Mouse (Mus musculus) retina, adult 2 months (tissue): ENCODE data around the gene Nat8f2.

Experiments
- DNase-seq: peaks from one replicate; pipeline ENCODE4 v3.0.0-alpha.2; 2012; ENCODE audit warnings: low read depth, low spot score

Gene Nat8f2

DNA sequence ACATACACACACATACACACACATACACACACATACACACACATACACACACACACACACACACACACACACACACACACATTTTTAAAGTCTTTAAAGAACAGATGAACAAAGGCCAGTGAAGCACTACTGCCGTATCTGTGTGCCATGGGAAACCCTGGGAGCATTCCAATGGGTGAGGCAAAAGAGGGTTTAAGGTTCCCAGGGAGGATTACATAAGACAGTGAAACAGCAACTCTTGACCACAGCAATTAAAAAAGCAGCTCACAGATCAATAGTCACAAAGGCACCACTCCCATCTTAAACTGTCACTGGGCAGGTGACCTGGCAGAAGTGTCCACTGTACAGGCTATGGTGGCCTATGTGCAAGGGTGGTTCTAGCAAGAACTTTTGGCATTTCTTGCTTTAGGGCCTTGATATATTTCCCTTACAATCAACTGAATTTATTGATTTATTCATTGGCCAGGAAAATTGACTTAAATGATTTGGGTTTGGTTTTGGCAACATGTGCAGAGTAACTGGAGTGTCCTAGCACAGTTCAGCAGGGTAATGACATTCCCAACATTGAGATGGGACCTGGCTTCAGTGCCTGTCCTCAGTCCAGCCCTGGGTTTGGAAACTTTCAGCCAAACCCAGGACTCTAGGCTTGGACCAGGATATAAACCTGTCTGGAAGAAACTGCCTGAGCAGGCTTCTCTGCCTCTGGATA, 45.4 kb downstream of the Nat8f2 start:
- no peak for DNase-seq

DNA sequence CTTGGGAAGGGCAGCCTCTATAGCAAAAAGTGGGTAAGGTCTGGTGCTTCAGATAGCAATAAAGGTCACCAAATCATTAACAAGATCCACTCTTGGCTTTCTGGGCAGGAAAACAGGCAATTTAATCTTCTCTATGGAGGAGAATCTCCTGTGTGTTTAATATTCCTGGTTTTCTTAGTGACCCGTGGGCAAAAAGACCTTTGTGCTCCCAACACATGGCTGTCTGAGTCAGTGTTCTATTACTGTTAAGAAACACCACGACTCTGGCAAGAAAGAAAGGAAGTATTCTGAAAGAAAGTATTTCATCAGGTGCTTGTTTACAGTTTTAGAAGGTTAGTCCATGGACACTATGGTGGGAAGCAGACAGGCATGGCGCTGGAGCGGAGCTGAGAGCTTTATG, 46.7 kb downstream of the Nat8f2 start:
- no peak for DNase-seq

- no peak for DNase-seq
Measured at GRCm38 (mm10) chr6:85820837-85821236, 48.1 kb downstream of the Nat8f2 start, which contains the start of the genes Nat8f6 and Nat8f5. Gene Nat8f6 (minus strand): TSS chr6:85820954. Gene Nat8f5 (minus strand): TSS chr6:85820972.

DNA sequence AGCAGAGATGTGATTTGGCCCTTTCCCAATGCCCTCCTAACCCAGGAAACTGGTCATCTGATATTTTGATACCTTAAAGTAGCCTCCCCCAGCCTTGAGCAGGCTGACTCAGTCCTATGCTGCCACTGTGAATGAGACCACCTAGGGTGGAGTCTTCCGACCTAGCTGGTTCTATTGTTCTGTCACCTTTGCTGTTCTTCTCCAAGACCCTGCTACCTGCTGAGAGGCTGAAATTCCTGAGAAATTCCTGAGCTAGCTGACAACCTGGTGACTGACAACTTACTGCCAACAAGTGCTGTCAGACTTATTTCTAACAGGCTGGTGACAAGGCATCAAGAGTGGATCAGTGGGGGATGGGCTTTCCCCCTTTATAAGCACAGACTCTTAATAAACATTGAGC, 50.6 kb downstream of the Nat8f2 start:
- no peak for DNase-seq
